Comparison of ENCODE assay signal across 7 mouse cellular contexts in genomic region chr10:121640150-121640930, GRCm38 (mm10). TPM values are rescaled to one million over a fixed set of nuclear protein-coding genes. Genes with fewer than 3 reads are reported as not detected.
DNase-seq lines count a peak whose midpoint lies in the region; ATAC-seq lines count a peak whose summit lies in the region.

No protein-coding gene starts in this region.

- H3K36me3 ChIP-seq in liver, embryonic 11.5 days (ENCODE audit: control insufficient read depth, insufficient read depth, low read length), result no peaks in the 10 kb centered on the region
- no peaks in the 10 kb centered on the region for H3K36me3 ChIP-seq in neural tube, embryonic 11.5 days (ENCODE audit: control insufficient read depth, insufficient read depth, low read length)

- peaks cover 26% of the 10 kb centered on the region for H3K27me3 ChIP-seq in liver, embryonic 11.5 days (replicated peaks; ENCODE audit: control insufficient read depth, insufficient read depth, low read length)
- H3K27me3 ChIP-seq in neural tube, embryonic 11.5 days (ENCODE audit: control insufficient read depth, insufficient read depth, low read length), result peaks cover 20% of the 10 kb centered on the region

- peak overlapping the region; percentile 99 for H3K4me2 ChIP-seq in liver, embryonic 11.5 days
- peak overlapping the region; percentile 94; the same call in 1 of the 2 replicates for H3K4me2 ChIP-seq in neural tube, embryonic 11.5 days (ENCODE audit: low read depth)

- no peak overlapping the region for H3K9ac ChIP-seq in liver, embryonic 11.5 days (ENCODE audit: low read depth, low read length)
- no peak overlapping the region for H3K9ac ChIP-seq in neural tube, embryonic 11.5 days (ENCODE audit: low read length)

- DNase-seq in 3T3-L1 (ENCODE audit: low read depth, low spot score), result peak; percentile 9
- DNase-seq in B cell, adult 2 months, result peak; percentile 40 to 46
- peak; percentile 24 to 35 for DNase-seq in cerebellum, postnatal 36 days
- DNase-seq in liver, embryonic 11.5 days (ENCODE audit: low spot score), result no peak
- peak; percentile 66 for DNase-seq in neural tube, embryonic 11.5 days (ENCODE audit: low spot score)

- H3K27ac ChIP-seq in liver, embryonic 11.5 days (ENCODE audit: low read depth, low read length), result no peak overlapping the region
- H3K27ac ChIP-seq in neural tube, embryonic 11.5 days (ENCODE audit: low read depth, low read length), result no peak overlapping the region

- peaks cover 9% of the 10 kb centered on the region for H3K4me1 ChIP-seq in liver, embryonic 11.5 days (replicated peaks; ENCODE audit: control insufficient read depth, insufficient read depth, low read length)
- peaks cover 7% of the 10 kb centered on the region; the same call in 1 of the 2 replicates for H3K4me1 ChIP-seq in neural tube, embryonic 11.5 days (ENCODE audit: control insufficient read depth, insufficient read depth, low read length)

- WGBS in liver, embryonic 11.5 days, result 52% methylated on average over 6 of the region's 6 CpGs
- 58% methylated on average over 6 of the region's 6 CpGs for WGBS in neural tube, embryonic 11.5 days

- peak; percentile 65 to 68; a peak in 3 of 4 replicates for ATAC-seq in hematopoietic stem cell, adult 5-6 weeks (replicated peaks in 1 of 2; ENCODE audit: insufficient read depth in 1 of 2, low FRiP score in 2 of 2, low TSS enrichment in 1 of 2, low read depth in 1 of 2, poor library complexity in 2 of 2, severe bottlenecking in 2 of 2)
- peak; percentile 51; the same call in 1 of the 2 replicates for ATAC-seq in liver, embryonic 11.5 days (replicated peaks; ENCODE audit: low FRiP score)
- peak; percentile 59; the same call in 1 of the 2 replicates for ATAC-seq in neural tube, embryonic 11.5 days (ENCODE audit: insufficient read depth, low FRiP score, low TSS enrichment)
- no peak for ATAC-seq in erythroid progenitor cell, adult 5-6 weeks (replicated peaks; ENCODE audit: low FRiP score, poor library complexity, severe bottlenecking)

- no peaks in the 10 kb centered on the region for H3K9me3 ChIP-seq in liver, embryonic 11.5 days (ENCODE audit: control insufficient read depth, low read length)
- H3K9me3 ChIP-seq in neural tube, embryonic 11.5 days (ENCODE audit: control insufficient read depth, low read length), result no peaks in the 10 kb centered on the region

- no peak overlapping the region for H3K4me3 ChIP-seq in liver, embryonic 11.5 days (ENCODE audit: low read depth, low read length)
- H3K4me3 ChIP-seq in neural tube, embryonic 11.5 days (ENCODE audit: low read depth, low read length), result no peak overlapping the region

RNA-seq across cellular contexts. Expression of gene D930020B18Rik, which starts 1.0 kb away (rescaled TPM):
- total RNA-seq in hematopoietic stem cell, adult 5-6 weeks (2017), result 1.3 TPM in 1 of 2 replicates, not detected in the other
- polyA plus RNA-seq in liver, embryonic 11.5 days (2014; fragmentation: Nextera tagmentation; extraction: Ambion mirVana), result 0.39 TPM in 1 of 2 replicates, not detected in the other
- polyA plus RNA-seq in neural tube, embryonic 11.5 days (2014; fragmentation: Nextera tagmentation; extraction: Ambion mirVana), result 0.26 TPM in 1 of 2 replicates, not detected in the other
- total RNA-seq in erythroid progenitor cell, adult 5-6 weeks (2015; ENCODE audit: low replicate concordance), result not detected in 2 replicates
- total RNA-seq in erythroid progenitor cell, adult 5-6 weeks (2017; ENCODE audit: low replicate concordance), result not detected in 2 replicates

RNA-seq across cellular contexts. Expression of gene Xpot, which starts 14.2 kb away (rescaled TPM):
- 72.7 and 101 TPM in 2 replicates for total RNA-seq in hematopoietic stem cell, adult 5-6 weeks (2017)
- polyA plus RNA-seq in liver, embryonic 11.5 days (2014; fragmentation: Nextera tagmentation; extraction: Ambion mirVana), result 103 and 114 TPM in 2 replicates
- 52.5 and 61.0 TPM in 2 replicates for polyA plus RNA-seq in neural tube, embryonic 11.5 days (2014; fragmentation: Nextera tagmentation; extraction: Ambion mirVana)
- 22.2 and 32.8 TPM in 2 replicates for total RNA-seq in erythroid progenitor cell, adult 5-6 weeks (2015; ENCODE audit: low replicate concordance)
- 40.0 and 49.9 TPM in 2 replicates for total RNA-seq in erythroid progenitor cell, adult 5-6 weeks (2017; ENCODE audit: low replicate concordance)

RNA-seq across cellular contexts. Expression of gene Tbk1, which starts 53.8 kb away (rescaled TPM):
- 104 and 119 TPM in 2 replicates for total RNA-seq in hematopoietic stem cell, adult 5-6 weeks (2017)
- 32.0 and 32.1 TPM in 2 replicates for polyA plus RNA-seq in liver, embryonic 11.5 days (2014; fragmentation: Nextera tagmentation; extraction: Ambion mirVana)
- 32.4 and 34.9 TPM in 2 replicates for polyA plus RNA-seq in neural tube, embryonic 11.5 days (2014; fragmentation: Nextera tagmentation; extraction: Ambion mirVana)
- 44.0 and 53.2 TPM in 2 replicates for total RNA-seq in erythroid progenitor cell, adult 5-6 weeks (2015; ENCODE audit: low replicate concordance)
- 75.9 and 109 TPM in 2 replicates for total RNA-seq in erythroid progenitor cell, adult 5-6 weeks (2017; ENCODE audit: low replicate concordance)
